Mouse (Mus musculus): ENCODE measurements at regions not wholly inside any gene's neighbourhood (a gene's known extent, or its start where the extent isn't known, plus 50 kb on each side); places are given as distances from the start of the nearest gene placed in this dataset.
A peak's percentile ranks its signal among the peaks of the same experiment; 100 is the strongest.
"Not testable (repeated sequence)": the region's sequence is repeated elsewhere in the genome, so short reads cannot be mapped to it uniquely, and the experiment has no call there.

GRCm38 (mm10) chr12:93151530-93151929 is 1302.6 kb upstream of the Sel1l start:
- no peak for DNase-seq (ENCODE audit: low read depth)

GRCm38 (mm10) chr12:93142265-93142664 is 1293.3 kb upstream of the Sel1l start:
- DNase-seq (ENCODE audit: low read depth), result no peak

- DNase-seq (ENCODE audit: low read depth), result no peak
Measured at GRCm38 (mm10) chr12:93136395-93136794, 1287.4 kb upstream of the Sel1l start.

- DNase-seq (ENCODE audit: low read depth), result no peak
Measured at GRCm38 (mm10) chr12:93122216-93122615, 1273.3 kb upstream of the Sel1l start.

GRCm38 (mm10) chr12:93088031-93088790 is 1239.3 kb upstream of the Sel1l start:
- no peak for DNase-seq (ENCODE audit: low read depth)

GRCm38 (mm10) chr12:93063864-93064263 is 1214.9 kb upstream of the Sel1l start:
- DNase-seq (ENCODE audit: low read depth), result no peak

GRCm38 (mm10) chr12:93019633-93020032 is 1170.7 kb upstream of the Sel1l start:
- no peak for DNase-seq (ENCODE audit: low read depth)

GRCm38 (mm10) chr12:93011583-93011982 is 1162.6 kb upstream of the Sel1l start:
- no peak for DNase-seq (ENCODE audit: low read depth)

- DNase-seq (ENCODE audit: low read depth), result no peak
Measured at GRCm38 (mm10) chr12:93006844-93007365, 1157.9 kb upstream of the Sel1l start.

GRCm38 (mm10) chr12:93003125-93003524 is 1154.2 kb upstream of the Sel1l start:
- peak; percentile 5 for DNase-seq (ENCODE audit: low read depth)

- no peak for DNase-seq (ENCODE audit: low read depth)
Measured at GRCm38 (mm10) chr12:92975698-92976097, 1126.7 kb upstream of the Sel1l start.

GRCm38 (mm10) chr12:92944352-92944751 is 1095.4 kb upstream of the Sel1l start:
- DNase-seq (ENCODE audit: low read depth), result no peak

- DNase-seq (ENCODE audit: low read depth), result no peak
Measured at GRCm38 (mm10) chr12:92927591-92927990, 1078.6 kb upstream of the Sel1l start.

GRCm38 (mm10) chr12:92926942-92927341 is 1078.0 kb upstream of the Sel1l start:
- DNase-seq (ENCODE audit: low read depth), result no peak

GRCm38 (mm10) chr12:92919920-92920319 is 1071.0 kb upstream of the Sel1l start:
- DNase-seq (ENCODE audit: low read depth), result no peak

GRCm38 (mm10) chr12:92916267-92916666 is 1067.3 kb upstream of the Sel1l start:
- DNase-seq (ENCODE audit: low read depth), result no peak

GRCm38 (mm10) chr12:92915776-92916175 is 1066.8 kb upstream of the Sel1l start:
- DNase-seq (ENCODE audit: low read depth), result no peak

- DNase-seq (ENCODE audit: low read depth), result no peak
Measured at GRCm38 (mm10) chr12:92915203-92915602, 1066.2 kb upstream of the Sel1l start.

- DNase-seq (ENCODE audit: low read depth), result no peak
Measured at GRCm38 (mm10) chr12:92904382-92904781, 1055.4 kb upstream of the Sel1l start.

GRCm38 (mm10) chr12:92892315-92892714 is 1043.4 kb upstream of the Sel1l start:
- DNase-seq (ENCODE audit: low read depth), result no peak

- DNase-seq (ENCODE audit: low read depth), result not testable (repeated sequence)
Measured at GRCm38 (mm10) chr12:92891663-92892062, 1042.7 kb upstream of the Sel1l start.

GRCm38 (mm10) chr12:92891126-92891525 is 1042.2 kb upstream of the Sel1l start:
- not testable (repeated sequence) for DNase-seq (ENCODE audit: low read depth)

GRCm38 (mm10) chr12:92887747-92888146 is 1038.8 kb upstream of the Sel1l start:
- no peak for DNase-seq (ENCODE audit: low read depth)

Measured in fibroblast of lung, adult 2 months (primary cell).